Mouse (Mus musculus) ES-E14 (cell line): ENCODE results near the gene Lgr6.

Source experiments
- HCFC1 ChIP-seq: IDR thresholded peaks from 2 replicates; pipeline ENCODE4 v1.6.1; 2012; ENCODE audit warnings: low read length, inconsistent platforms, borderline replicate concordance; ENCODE audit not compliant: insufficient read depth
- ZC3H11A ChIP-seq: IDR thresholded peaks from 2 replicates; pipeline ENCODE4 v1.6.1; 2012; ENCODE audit warnings: low read depth, mild to moderate bottlenecking, inconsistent platforms, low read length, borderline replicate concordance
- ZNF384 ChIP-seq: IDR thresholded peaks from 2 replicates; pipeline ENCODE4 v1.6.1; 2012; ENCODE audit warnings: low read depth, low read length, inconsistent platforms

DNA sequence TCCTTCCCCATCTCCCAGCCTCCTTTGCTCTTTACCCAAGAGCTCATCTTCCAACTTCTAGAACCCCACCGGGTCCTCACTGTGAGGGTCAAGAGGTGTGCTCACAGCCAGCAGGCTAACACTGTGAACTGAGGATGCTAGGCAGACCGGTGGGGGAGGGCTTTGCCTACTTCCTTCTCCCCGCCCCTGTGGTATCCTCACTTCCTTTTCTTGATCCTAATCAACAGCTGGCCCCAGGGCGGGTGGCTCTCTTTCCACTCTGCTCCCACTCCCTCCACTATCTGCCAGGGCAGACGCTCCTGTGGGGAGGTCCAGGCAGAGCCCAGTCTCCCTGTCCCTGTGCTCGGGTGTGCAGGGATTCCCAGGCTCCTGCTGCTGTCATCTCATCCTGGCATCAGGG, 26.0 kb upstream of the Lgr6 start:
- TF ChIP-seq ZC3H11A (no peak), ZNF384 (no peak), HCFC1 (no peak)
